Mouse (Mus musculus) 3134 (cell line): ENCODE measurements around the gene Wdr53.
A peak's percentile ranks its signal among the peaks of the same experiment; 100 is the strongest.
"Not testable (repeated sequence)": the region's sequence is repeated elsewhere in the genome, so short reads cannot be mapped to it uniquely, and the experiment has no call there.

Experiments
- DNase-seq: peaks from one replicate; pipeline ENCODE4 v3.0.0-alpha.2; 2011; ENCODE audit warnings: low spot score; ENCODE audit not compliant: insufficient read length; ENCODE audit errors: extremely low read depth

Gene Wdr53

GRCm38 (mm10) chr16:32246952-32247370 is at the start of gene Wdr53, which contains the start of gene Fbxo45:
Gene Wdr53, plus strand, starts transcription at chr16:32247227.
Gene Fbxo45, minus strand, starts transcription at chr16:32247158.
- DNase-seq, result peak; percentile 99

DNA sequence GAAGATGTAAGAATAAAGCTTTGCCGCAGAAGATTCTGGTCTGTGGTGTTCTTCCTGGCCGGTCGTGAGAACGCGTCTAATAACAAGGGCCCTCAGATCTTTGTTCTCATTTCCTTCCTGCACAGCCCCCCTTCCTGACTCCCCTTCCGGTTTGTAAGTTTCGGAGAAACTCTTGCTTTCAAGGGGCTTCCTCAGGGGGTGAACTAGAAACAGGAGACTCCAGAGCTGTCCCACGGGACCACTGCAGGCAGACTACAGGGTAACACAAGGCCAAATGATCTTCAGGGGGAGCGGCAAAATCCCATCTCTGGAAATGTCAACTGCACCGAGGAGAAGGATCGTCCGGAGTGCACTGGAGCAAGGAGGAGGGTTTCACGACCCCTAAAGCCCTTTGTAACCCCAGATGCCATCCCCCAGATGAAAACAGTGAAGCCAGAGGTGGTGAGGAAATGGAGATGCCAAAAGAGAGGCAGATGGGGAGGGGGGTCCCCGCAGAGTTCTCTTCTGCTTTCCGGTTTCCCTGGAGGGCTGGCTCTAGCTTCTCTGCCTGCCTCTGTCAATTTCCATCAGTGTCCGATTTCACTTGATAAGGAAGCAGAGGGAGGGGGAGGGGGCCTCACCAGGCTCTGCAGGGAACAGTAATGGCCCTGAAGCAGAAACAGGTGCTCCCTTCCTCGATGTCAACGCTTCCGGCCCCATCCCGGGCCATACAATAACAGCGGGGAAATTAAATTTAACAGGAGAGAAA is 46.6 kb upstream of the Wdr53 start:
- DNase-seq, result no peak

DNA sequence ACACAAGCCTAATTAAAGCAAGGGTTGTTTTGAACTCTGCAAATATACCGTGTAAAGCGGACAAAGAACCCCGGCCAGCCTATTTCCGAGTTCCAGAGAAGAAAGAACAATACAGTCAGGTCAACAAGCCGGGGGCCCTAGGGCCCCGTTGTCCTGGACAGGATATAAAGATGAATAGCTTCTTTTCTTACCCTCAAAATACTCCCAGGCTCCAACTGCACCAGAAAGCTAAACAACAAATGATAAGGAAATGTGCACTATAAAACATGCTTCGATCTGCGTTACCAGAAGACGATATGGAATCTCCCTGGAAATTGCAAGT is 46.1 kb upstream of the Wdr53 start:
- no peak for DNase-seq

GRCm38 (mm10) chr16:32202681-32203080 is 44.3 kb upstream of the Wdr53 start:
- peak; percentile 27 for DNase-seq

- DNase-seq, result no peak
These were observed 42.1 kb upstream of the Wdr53 start for GRCm38 (mm10) chr16:32204902-32205301.

DNA sequence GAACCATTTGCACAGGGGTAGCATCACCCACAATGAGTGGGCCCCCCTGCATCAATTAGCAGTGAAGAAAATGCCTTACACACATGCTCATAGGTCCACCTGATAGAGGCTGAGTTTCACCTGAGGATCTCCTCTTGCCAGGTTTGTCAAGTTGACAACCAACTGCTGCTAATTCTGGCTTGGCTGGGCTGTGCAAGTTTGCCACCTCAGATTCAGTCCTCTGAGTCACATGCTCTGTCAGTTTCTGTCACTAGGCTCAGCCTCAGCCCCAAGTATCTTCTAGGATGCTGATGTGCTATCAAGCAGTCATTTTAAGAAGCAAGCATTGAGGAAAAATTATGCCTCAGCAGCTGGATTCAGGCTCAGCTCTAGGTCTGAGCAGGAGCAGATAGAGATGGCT is 32.9 kb upstream of the Wdr53 start:
- no peak for DNase-seq

DNA sequence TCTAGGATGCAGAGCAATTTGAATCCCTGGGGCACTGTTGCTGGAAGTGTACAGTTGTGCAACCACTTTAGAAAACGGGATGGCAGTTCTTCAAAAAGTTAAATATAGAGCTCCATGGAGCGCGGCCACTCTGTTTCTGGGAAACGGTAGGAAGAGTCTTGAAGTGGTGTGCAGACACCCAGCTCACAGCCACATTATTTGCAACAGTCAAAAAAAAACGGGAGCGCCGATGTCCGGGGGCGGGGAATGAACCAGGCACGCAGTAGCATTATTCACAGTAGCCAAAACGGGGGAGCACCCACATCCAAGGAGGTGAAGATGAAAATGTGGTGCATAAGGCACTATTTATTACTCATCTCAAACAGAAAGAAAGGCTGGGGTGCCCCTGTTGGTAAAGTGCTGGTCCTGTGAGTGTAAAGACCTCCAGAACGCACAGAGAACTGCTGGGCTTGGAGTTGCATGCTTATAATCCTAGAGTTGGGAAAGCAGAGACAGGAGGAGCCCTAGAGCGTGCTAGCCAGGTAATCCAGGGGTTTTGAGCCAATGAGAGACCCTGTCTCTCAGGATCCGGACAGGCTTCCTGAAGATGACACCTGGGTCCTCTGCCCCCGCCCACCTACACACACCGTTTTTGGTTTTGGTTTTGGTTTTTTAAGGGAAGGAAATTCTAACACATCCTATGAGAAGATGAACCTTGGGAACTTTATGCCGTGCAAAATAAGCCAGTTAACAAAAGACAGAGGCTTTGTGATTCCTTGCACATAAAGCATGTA is 32.0 kb upstream of the Wdr53 start:
- no peak for DNase-seq

DNA sequence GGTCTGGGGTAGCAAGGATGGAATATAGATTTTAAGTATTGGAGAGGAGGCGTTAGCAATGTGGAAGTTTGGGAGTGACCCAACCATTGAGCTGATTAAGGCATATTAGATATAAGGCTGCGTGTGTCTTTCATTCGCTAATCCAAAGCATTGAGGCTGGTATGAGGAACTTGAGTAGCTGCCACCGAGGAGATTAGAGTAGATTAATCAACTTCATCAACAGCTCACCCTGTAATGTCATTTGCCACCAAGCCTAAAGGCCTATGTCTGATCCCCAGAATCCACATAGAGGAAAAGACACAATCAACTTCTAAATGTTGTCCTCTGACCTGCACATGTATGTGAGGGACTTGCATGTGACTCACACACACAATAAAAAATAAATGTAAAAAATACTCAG is 25.2 kb upstream of the Wdr53 start:
- DNase-seq, result no peak

DNA sequence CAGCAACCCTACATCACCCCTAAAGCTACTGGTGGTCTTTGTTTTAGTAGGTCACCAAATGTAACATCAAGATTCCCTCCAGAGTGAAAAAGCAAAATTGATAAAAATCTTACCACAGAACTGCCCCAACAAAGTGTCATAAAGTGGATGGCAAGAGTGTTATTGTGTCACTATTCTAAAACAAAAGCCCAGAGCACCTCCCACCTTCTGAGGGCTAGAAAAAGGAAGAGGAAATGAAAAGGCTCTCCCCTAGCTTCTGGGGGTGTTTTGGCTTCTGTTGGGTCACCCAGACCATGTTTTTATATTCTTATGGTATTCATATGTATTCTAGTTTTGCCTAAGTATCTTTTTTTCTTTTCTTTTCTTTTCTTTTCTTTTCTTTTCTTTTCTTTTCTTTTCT is 24.6 kb upstream of the Wdr53 start:
- no peak for DNase-seq

- not testable (repeated sequence) for DNase-seq
These were observed 15.0 kb upstream of the Wdr53 start for GRCm38 (mm10) chr16:32232050-32232449.

DNA sequence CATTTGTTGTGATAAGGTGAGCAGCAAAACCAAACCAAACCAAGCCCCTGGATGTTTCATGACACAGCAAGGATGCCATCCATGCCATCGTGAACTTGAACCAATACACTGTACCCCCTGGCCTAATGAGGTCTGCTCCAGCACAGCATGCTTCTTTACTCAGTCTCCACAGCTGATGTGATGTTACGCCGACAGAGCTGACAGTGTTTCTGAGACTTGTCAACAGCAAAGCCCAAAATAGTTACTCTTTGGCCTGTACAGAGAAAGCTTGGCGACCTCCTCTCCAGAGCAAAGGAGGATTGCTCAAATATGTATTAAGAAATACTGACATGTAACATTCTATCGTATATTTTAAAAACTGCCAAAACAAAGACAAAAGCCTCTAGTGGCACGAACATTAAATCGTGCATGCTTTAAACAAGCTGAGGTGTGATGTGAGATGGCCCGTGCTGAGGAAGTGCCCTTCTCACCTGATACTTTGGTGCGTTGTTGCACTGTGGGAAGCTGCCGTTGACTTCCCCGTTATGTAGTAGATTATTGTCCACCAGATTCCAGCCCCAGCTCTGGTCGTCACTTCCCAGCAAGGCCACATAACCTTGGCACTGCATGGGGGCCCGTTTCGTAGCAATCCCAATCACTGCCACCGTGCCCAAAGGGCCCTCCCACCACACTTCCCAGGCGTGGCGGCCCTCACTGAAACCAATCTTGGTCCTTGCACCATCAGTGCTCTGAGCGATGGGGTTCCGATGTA is 8.9 kb upstream of the Wdr53 start:
- no peak for DNase-seq

- peak; percentile 20 for DNase-seq
These were observed 7.4 kb upstream of the Wdr53 start for GRCm38 (mm10) chr16:32239428-32240312.

- no peak for DNase-seq
These were observed 3.1 kb upstream of the Wdr53 start for GRCm38 (mm10) chr16:32243901-32244300.

- DNase-seq, result peak; percentile 86
These were observed 656 bp upstream of the Wdr53 start for GRCm38 (mm10) chr16:32246351-32246791.

- DNase-seq, result not testable (repeated sequence)
These were observed 17.2 kb downstream of the Wdr53 start for GRCm38 (mm10) chr16:32264225-32264624.

DNA sequence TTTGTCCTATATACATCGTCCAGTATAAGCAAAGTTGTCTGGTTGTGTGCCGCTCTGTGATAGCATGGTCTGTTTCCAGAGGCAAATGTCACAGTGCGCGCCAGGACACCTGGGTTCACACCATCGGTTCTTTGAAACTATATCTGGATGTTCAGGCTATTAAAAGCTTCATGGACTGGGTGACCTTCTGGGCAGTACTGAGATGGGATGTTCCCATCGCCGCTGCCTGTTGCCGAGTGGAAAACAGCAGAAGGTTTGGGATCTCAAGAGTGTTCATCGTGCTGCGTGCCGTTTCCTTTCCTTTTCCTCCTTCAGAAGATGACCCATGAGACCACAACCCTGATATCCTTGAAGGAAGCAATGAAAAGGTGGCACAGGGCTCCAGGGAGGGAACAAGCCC is 24.3 kb downstream of the Wdr53 start, which contains the start of gene Smco1:
Gene Smco1, plus strand, starts transcription at position 178 of the 400 bp plus-strand sequence.
- DNase-seq, result no peak

GRCm38 (mm10) chr16:32273338-32273737 is 26.3 kb downstream of the Wdr53 start:
- no peak for DNase-seq

DNA sequence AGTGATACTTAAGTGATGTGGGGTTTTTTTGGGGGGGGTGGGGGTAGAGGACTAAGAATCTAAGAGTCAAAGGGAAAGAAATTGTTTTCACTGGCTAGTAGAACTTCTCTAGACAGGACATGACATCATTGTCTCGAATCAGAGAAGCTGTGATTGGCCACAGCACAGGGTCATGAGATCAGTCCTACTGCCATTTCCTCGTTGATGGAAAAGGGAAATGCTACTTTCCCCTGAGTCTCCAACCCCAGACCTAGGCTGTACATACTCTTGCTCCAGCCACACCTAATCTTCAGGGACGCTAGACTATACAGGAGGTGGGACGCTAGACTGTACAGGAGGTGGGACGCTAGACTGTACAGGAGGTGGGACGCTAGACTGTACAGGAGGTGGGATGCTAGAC is 28.0 kb downstream of the Wdr53 start:
- no peak for DNase-seq

GRCm38 (mm10) chr16:32275830-32276229 is 28.8 kb downstream of the Wdr53 start:
- DNase-seq, result no peak
